Mouse (Mus musculus): ENCODE results near the gene Ntm. TPM values are rescaled to one million over a fixed set of nuclear protein-coding genes. Genes with fewer than 3 reads are reported as not detected.

The Ntm gene
- total and polyA plus RNA-seq, 2 experiments from 2014 or later = 162 to 235 TPM

DNA sequence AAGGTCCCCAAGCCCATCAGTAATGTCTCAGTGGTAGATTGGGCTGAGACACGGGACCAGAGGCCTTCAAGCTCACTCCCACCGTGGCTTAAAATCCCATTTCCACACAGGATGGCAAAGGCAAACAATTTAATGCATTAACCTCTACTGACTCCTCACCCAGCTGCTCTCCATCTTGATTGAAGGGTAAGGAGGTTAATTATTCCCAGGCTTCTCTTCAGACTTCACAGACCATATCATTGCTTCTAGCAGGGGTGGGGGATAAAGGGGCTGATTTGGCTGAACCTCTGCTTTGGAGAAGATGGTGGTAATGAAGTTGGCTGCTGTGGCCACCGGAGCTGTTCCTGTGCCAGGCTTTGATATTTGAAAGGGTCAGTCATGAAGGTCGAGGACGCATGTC lies 754.8 kb downstream of the Ntm start:
- DNase-seq (no peak), ATAC-seq (no peak)
- no peak overlapping the region for H3K27ac ChIP-seq (ENCODE audit: low read depth, low read length)
- no peak for TF ChIP-seq CTCF (IDR thresholded peaks at IDR 0.05; ENCODE audit: low read depth)
- no peaks in the 10 kb centered on the region for H3K36me3 ChIP-seq (ENCODE audit: insufficient read depth)
- peaks cover 6% of the 10 kb centered on the region; the same call in 1 of the 2 replicates for H3K4me1 ChIP-seq (ENCODE audit: insufficient read depth)
- no peaks in the 10 kb centered on the region for H3K9me3 ChIP-seq (ENCODE audit: low read length)
- WGBS = 80% methylated on average over 5 of the region's 5 CpGs
- no peaks in the 10 kb centered on the region for H3K27me3 ChIP-seq (ENCODE audit: insufficient read depth, low read length)
- no peak overlapping the region for H3K9ac ChIP-seq
- H3K4me2 ChIP-seq (ENCODE audit: low read depth) = no peak overlapping the region
- H3K4me3 ChIP-seq (ENCODE audit: low read depth, low read length) = no peak overlapping the region

GRCm38 (mm10) chr9:29205680-29206079 lies 757.3 kb downstream of the Ntm start:
- ATAC-seq = peak; percentile 27; the same call in 1 of the 2 replicates
- no peak for TF ChIP-seq CTCF (IDR thresholded peaks at IDR 0.05; ENCODE audit: low read depth)
- no peak overlapping the region for H3K4me2 ChIP-seq (ENCODE audit: low read depth)
- peak; percentile 41 for DNase-seq
- H3K36me3 ChIP-seq (ENCODE audit: insufficient read depth) = no peaks in the 10 kb centered on the region
- H3K27ac ChIP-seq (ENCODE audit: low read depth, low read length) = no peak overlapping the region
- H3K4me1 ChIP-seq (ENCODE audit: insufficient read depth) = peaks cover 10% of the 10 kb centered on the region; the same call in 1 of the 2 replicates
- no peaks in the 10 kb centered on the region for H3K9me3 ChIP-seq (ENCODE audit: low read length)
- no peak overlapping the region for H3K9ac ChIP-seq
- 10% methylated on average over 4 of the region's 4 CpGs for WGBS
- H3K27me3 ChIP-seq (ENCODE audit: insufficient read depth, low read length) = no peaks in the 10 kb centered on the region
- H3K4me3 ChIP-seq (ENCODE audit: low read depth, low read length) = no peak overlapping the region

DNA sequence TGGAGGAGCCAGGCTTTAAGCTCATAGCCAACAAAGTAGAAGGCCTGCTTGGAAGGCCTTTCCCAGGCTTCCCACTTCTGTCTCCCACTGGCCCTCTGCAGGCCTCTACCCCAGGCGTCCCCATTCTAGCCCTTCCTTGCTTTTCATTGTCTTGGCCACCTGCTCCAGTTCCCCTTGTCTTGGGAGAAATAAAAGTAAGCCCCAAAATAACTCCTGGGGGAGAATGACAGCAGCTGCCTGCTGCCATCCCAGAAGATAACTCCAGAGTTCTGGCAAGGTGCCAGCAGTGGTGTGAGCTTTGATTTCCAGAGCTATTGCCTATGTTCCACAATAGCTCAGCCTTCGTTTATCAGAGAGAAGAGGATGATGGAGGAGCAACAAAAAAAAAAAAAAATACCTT lies 760.7 kb downstream of the Ntm start:
- H3K4me3 ChIP-seq (ENCODE audit: low read depth, low read length) = no peak overlapping the region
- WGBS = 14% methylated on average over 2 of the region's 2 CpGs
- H3K4me2 ChIP-seq (ENCODE audit: low read depth) = no peak overlapping the region
- no peak overlapping the region for H3K9ac ChIP-seq
- ATAC-seq (no peak), DNase-seq (peak; percentile 20)
- peaks cover 12% of the 10 kb centered on the region for H3K4me1 ChIP-seq (ENCODE audit: insufficient read depth)
- H3K36me3 ChIP-seq (ENCODE audit: insufficient read depth) = no peaks in the 10 kb centered on the region
- H3K9me3 ChIP-seq (ENCODE audit: low read length) = no peaks in the 10 kb centered on the region
- TF ChIP-seq CTCF (IDR thresholded peaks at IDR 0.05; ENCODE audit: low read depth) = no peak
- no peak overlapping the region for H3K27ac ChIP-seq (ENCODE audit: low read depth, low read length)
- no peaks in the 10 kb centered on the region for H3K27me3 ChIP-seq (ENCODE audit: insufficient read depth, low read length)

GRCm38 (mm10) chr9:29201163-29202053 lies 761.5 kb downstream of the Ntm start:
- no peaks in the 10 kb centered on the region for H3K9me3 ChIP-seq (ENCODE audit: low read length)
- peak; percentile 79 for TF ChIP-seq CTCF (IDR thresholded peaks at IDR 0.05; ENCODE audit: low read depth)

DNA sequence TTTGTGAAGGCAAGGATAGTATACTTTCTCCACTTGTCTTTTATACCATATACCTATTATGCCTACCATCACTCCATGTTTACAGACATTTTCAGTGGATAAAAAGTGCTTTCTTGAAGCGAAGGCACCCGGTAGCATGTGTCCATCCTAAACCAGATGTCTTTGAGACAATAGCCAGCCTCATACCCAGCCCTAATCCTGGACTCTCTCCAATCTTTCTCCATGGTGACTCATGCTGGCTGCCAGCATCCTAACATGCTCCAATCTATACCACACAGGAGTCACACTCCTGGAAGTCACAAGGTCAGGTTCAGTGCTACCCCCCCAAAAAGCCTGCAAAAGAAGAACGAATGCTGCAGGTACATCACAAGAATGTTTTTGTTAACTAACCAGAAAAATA lies 765.9 kb downstream of the Ntm start:
- DNase-seq (peak; percentile 37), ATAC-seq (no peak; the same call in 1 of the 2 replicates)
- Histone ChIP-seq H3K9me3 (ENCODE audit: low read length) (no peaks in the 10 kb centered on the region), H3K27me3 (ENCODE audit: insufficient read depth, low read length) (no peaks in the 10 kb centered on the region), H3K4me1 (ENCODE audit: insufficient read depth) (peaks cover 8% of the 10 kb centered on the region; the same call in 1 of the 2 replicates), H3K27ac (ENCODE audit: low read depth, low read length) (no peak overlapping the region), H3K36me3 (ENCODE audit: insufficient read depth) (no peaks in the 10 kb centered on the region), H3K4me3 (ENCODE audit: low read depth, low read length) (no peak overlapping the region), H3K9ac (no peak overlapping the region), H3K4me2 (ENCODE audit: low read depth) (no peak overlapping the region)
- 39% methylated on average over 3 of the region's 3 CpGs for WGBS
- TF ChIP-seq CTCF (IDR thresholded peaks at IDR 0.05; ENCODE audit: low read depth) = no peak

More at GRCm38 (mm10) chr9:29201163-29202053, 761.5 kb downstream of the Ntm start:
- 48% methylated on average over 14 of the region's 14 CpGs for WGBS
- Histone ChIP-seq H3K4me2 (ENCODE audit: low read depth) (no peak overlapping the region), H3K27me3 (ENCODE audit: insufficient read depth, low read length) (no peaks in the 10 kb centered on the region), H3K4me1 (ENCODE audit: insufficient read depth) (peaks cover 18% of the 10 kb centered on the region), H3K4me3 (ENCODE audit: low read depth, low read length) (no peak overlapping the region), H3K36me3 (ENCODE audit: insufficient read depth) (no peaks in the 10 kb centered on the region), H3K27ac (ENCODE audit: low read depth, low read length) (no peak overlapping the region), H3K9ac (no peak overlapping the region)
- DNase-seq (peak; percentile 79), ATAC-seq (peak; percentile 77)

- TF ChIP-seq CTCF (IDR thresholded peaks at IDR 0.05; ENCODE audit: low read depth) = no peak
- Histone ChIP-seq H3K9ac (no peak overlapping the region), H3K27me3 (ENCODE audit: insufficient read depth, low read length) (no peaks in the 10 kb centered on the region), H3K4me1 (ENCODE audit: insufficient read depth) (peaks cover 8% of the 10 kb centered on the region; the same call in 1 of the 2 replicates), H3K9me3 (ENCODE audit: low read length) (no peaks in the 10 kb centered on the region), H3K27ac (ENCODE audit: low read depth, low read length) (no peak overlapping the region), H3K36me3 (ENCODE audit: insufficient read depth) (no peaks in the 10 kb centered on the region), H3K4me3 (ENCODE audit: low read depth, low read length) (no peak overlapping the region), H3K4me2 (ENCODE audit: low read depth) (no peak overlapping the region)
- ATAC-seq (no peak), DNase-seq (no peak)
- WGBS = 53% methylated on average over 2 of the region's 2 CpGs
Observed at GRCm38 (mm10) chr9:29194265-29194664, 768.7 kb downstream of the Ntm start.

- 86% methylated on average over 5 of the region's 5 CpGs for WGBS
- H3K36me3 ChIP-seq (ENCODE audit: insufficient read depth) = no peaks in the 10 kb centered on the region
Observed at GRCm38 (mm10) chr9:29183011-29183410, 779.9 kb downstream of the Ntm start.

More at GRCm38 (mm10) chr9:29183011-29183410, 779.9 kb downstream of the Ntm start:
- no peak for TF ChIP-seq CTCF (IDR thresholded peaks at IDR 0.05; ENCODE audit: low read depth)
- ATAC-seq (no peak), DNase-seq (no peak)
- H3K27ac ChIP-seq (ENCODE audit: low read depth, low read length) = no peak overlapping the region
- H3K27me3 ChIP-seq (ENCODE audit: insufficient read depth, low read length) = no peaks in the 10 kb centered on the region
- no peak overlapping the region for H3K9ac ChIP-seq
- no peak overlapping the region for H3K4me2 ChIP-seq (ENCODE audit: low read depth)
- no peak overlapping the region for H3K4me3 ChIP-seq (ENCODE audit: low read depth, low read length)
- no peaks in the 10 kb centered on the region for H3K4me1 ChIP-seq (ENCODE audit: insufficient read depth)
- H3K9me3 ChIP-seq (ENCODE audit: low read length) = no peaks in the 10 kb centered on the region
